Mouse (Mus musculus) olfactory bulb, adult 2 months (tissue): ENCODE data around the gene Stpg3.

Source experiments
- CTCF ChIP-seq: fragments of 200-500 bp; IDR thresholded peaks from 2 replicates; pipeline ENCODE4 v1.5.1; 2012; ENCODE audit warnings: low read depth, mild to moderate bottlenecking, low read length, moderate library complexity; ENCODE audit not compliant: insufficient read depth
- POLR2A ChIP-seq: fragments of 200-500 bp; IDR thresholded peaks from 2 replicates; pipeline ENCODE4 v1.6.1; 2012; ENCODE audit warnings: mild to moderate bottlenecking, low read depth, low read length, moderate library complexity; ENCODE audit not compliant: insufficient read depth

DNA sequence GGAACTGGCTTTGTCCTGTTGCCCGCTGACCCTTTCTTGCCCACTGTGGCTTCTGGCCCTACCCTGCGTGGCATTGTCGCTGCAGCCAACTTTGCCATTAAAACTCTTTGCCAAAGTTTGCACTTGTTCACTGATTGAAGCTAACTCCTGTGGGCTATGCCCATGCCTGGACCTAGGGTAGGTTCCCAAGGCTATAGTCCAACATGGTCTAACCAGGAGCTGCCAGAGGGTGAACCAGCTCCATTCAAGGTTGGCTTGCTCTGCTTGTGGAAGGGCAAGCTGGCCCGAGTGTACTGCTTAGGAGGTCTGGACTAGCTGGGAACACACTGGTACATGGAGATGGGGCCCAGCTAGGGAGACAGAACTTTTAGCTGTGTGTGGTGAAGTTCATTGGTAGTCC is 29.7 kb upstream of the Stpg3 start:
- TF ChIP-seq POLR2A, result no peak
- TF ChIP-seq CTCF, result no peak
